Mouse (Mus musculus) layer of hippocampus, postnatal 14 days (tissue): ENCODE results near the gene Fabp7. TPM values are rescaled to one million over a fixed set of nuclear protein-coding genes. Genes with fewer than 3 reads are reported as not detected.

ENCODE experiments used
- DNase-seq, 2 experiments: peaks; one replicate each; pipeline ENCODE4 v3.0.0; 2021 to 2022; ENCODE audit warnings: low spot score in 2 of 2, mixed read lengths in 1 of 2
- total RNA-seq, 2 experiments: library from RNA; stranded (reverse); gene quantifications; 2 replicates each; pipeline ENCODE4 v1.2.3; 2021

The Fabp7 gene
- total RNA-seq, 2 experiments from 2014 or later, result 178 to 206 TPM

DNA sequence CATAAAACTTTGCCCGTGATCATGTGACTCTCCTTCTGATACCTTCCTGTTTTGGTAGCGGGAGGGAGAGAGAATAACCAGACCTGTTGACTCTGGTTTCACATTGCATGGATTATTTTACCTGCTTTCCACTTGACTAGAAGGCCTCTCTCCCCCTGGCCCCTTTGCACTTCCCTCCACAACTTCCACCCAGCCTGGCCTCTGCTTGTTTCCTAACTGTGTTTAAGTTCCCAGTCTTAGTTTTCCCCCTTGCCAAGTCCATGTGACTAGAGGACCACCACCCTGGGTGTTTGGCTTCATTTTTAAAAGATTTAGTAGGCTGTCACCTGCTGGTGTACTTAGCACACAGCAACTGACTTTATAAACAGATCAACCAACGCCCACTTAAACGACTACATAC, 11.4 kb downstream of the Fabp7 start:
- peak; percentile 16 to 28 for DNase-seq

DNA sequence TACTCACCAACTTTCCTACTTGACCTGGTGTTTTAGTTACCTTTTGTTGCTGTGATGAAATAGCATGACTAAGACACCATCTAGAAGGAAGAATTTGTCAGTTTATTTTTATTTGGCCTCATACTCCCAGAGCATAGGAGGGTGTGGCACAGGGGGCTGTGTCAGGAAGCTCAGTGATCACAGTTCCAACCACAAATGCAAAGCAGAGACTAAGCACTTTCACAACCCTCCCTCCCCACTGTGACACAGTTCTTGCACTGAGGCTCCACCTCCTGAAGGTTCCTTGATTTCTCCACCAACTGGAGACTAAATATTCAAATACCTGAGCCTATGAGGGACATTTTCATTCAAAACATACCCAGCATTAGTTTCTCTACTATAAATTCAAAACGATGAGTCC, 14.8 kb downstream of the Fabp7 start:
- DNase-seq, result no peak

DNA sequence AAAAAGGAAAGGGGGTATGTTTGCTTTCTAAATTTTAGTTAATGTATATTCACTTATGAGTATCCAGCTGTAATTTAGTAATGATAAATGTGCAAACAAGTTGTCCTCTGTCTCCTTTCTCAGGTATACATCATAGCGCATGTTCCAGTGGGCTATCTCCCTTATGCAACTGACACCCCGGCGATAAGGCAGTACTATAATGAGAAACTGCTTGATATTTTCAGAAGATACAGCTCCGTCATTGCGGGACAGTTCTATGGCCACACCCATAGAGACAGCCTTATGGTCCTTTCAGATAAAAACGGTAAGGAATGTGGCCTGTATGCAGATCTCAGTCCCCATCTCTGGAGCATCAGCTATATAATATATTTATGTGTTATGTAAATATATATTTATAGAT, 23.1 kb downstream of the Fabp7 start:
- DNase-seq, result no peak

DNA sequence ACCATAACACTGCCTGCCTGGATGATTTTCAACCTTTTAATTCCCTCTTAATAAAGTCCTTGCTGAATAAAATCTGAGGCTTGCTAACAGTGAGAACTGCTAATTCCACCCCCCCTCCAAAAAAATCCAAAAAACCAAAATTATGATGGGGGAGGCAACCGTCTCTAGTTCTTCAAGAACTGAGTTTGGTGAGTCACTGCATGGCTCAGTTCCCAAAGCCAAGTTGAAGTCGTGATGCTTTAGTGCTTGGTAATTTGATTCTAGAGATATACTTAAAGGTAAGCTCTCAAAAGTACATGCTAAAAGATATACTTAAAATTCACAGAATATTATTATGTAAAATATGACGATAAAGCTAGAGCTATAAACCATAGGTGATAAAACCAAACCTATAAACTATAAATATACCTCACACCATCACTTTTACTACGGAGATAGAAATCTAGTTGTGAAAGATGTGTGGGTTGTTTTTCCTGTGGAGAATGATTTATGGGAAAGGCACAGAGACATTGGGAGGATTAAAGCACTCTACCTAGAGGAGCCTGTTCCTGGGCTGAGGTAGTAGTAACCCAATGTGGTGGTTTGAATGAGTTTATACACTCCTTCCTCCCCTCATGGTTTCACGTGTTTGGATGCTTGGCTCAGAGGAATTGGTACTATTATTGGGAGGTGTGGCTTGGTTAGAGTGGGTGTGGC, 27.6 kb downstream of the Fabp7 start:
- DNase-seq, result no peak

DNA sequence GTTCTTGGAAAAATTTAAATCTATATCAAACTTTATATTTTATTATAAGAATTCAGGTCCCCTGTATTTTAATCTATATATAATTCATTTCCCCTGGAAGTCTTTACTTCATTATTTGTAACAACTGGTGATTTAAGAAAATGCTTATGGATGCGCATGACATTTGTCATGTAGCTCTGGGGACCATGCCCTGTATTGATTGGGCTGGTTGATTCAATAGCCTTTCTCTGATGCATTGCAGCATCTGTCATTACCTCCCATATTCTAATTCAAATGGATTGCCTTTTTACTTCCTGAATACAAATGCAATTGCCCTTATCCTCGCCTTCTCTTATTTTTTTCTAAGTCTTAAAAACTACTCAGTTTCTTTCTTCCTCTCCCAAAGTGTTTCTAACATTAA, 29.6 kb downstream of the Fabp7 start:
- DNase-seq, result no peak

DNA sequence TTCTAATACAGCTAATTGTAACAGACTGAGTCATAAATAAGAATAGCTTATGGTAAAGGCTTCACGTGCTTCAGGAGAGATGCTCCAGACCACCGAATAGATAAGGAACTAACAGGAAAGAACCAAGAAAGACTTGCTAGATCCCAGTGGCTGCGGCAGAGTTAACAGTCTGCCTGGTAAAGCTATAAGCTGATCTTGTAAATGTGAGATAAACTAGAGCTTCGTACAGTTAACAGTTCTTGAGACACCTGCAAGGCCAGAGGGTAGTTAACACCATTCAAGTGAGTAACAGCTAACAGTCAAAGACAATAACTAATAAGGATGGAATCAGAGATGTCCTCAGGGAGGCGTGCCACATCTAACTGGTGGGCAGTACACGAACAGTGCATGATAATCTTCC, 31.2 kb downstream of the Fabp7 start:
- DNase-seq, result no peak

DNA sequence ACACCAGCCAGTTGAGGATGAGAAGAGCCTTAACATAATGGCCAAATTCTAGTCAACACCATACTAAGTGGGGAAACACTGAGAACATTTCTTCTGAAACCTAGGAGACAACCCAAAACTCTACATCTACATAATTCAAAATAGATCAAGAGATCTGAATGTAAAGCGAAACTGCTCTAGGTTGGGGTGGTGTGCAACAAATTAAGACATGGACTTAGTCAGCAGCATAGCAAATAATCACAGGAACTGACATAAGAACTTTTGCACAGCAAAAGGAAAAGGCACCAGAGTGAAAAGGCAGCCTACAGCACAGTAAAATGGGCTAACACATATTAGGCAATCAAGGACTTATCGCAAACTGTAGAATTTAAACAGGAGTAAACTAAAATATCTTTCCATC, 34.5 kb downstream of the Fabp7 start:
- no peak for DNase-seq

DNA sequence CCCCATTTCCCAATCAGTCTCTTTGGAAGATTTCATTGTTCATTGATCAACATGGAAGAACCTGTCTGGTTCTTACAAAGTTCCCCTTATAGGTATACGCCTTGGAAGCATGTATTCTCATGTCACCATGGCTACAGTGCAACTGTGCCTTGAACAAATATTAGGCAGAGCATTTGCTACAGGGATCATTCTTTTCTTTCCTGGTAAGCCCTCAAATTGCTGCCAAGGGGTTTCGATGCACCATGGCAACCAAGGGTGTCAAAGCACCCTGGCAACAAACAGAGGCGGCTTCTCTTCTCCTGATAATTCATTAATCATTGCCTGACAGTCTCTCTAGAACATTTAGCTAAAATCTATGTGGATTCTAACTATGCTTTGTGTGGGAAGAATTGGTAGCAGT, 37.8 kb downstream of the Fabp7 start:
- DNase-seq, result peak; percentile 43 to 82

DNA sequence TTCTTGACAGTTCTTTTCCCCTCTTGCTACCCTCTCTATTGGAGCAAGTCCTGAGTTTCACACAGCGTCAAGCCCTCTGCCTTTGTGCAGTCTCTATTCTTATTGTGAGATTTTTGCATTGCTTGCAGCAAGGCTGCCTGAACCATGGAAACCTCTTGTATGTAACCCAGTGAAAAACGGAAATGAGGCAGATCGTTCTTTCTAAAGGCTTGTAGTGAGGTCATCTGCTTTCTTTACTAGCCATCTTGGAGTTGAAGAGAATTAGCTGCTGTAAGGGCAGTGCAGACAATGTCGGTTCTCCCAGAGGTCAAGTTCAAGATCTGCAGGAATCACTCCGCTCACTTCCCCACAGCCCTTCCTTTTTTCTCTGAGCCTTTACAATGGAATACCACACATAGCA, 44.0 kb downstream of the Fabp7 start:
- peak in 1 of 2 experiments; percentile 26 for DNase-seq

DNA sequence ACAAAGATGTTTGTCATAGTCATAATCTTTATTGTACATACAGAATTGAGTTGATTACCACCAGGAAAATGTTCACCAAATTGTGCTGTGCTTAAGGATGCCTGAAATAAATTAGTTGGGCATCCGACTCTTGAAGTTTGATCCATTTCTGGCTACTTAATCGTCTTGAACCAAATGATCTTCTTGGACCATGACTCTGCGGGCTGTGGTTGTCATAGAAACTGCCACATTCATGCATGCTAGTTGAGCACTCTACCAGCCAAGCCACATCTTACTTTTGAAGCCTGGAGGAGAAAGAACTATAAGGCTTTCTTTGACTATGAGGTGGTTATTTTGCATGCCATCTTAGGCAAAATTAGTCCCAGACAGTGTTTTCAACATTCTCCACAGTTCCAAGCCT, 44.9 kb downstream of the Fabp7 start:
- DNase-seq, result no peak

DNA sequence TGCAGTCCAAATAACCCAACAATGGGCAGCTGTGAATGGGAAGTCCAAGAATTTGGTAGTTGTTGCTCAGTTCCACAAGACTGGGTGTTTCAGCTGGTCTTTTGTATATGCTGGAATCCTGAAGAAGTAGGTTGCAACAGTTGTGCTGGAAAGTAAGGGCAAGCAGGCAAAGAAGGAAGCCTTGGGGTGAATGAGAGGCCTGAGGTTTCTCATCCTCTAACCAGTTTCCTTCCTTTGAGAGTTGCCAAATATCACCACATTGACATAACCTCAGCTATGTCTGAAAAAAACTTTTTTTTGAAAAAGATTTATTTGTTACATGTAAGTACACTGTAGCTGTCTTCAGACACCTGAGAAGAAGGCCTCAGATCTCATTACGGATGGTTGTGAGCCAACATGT, 50.4 kb downstream of the Fabp7 start:
- no peak for DNase-seq

DNA sequence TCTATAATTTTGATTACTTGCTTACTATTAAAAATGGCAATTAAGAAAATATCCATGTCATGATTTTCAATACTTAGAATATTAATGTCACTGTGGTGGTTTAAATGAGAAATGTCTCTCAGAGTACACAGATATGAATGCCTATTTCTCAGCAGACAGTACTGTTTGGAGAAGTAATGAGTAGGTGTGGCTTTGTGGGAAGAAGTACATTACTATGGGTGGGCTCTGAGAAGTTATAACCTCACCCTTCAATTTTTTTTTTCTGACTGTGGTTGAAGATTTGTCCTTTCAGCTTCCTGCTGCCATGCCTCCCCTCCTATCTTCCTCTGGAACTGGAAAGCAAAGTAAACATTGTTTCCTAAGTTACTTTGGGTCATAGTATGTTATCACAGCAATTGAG, 51.3 kb downstream of the Fabp7 start:
- no peak for DNase-seq

Other genes starting within 250 kb of the Fabp7 start
- 10 to 100 TPM in 1 of 2 experiments, 1 to 10 TPM in 1; 7.6 to 10.5 TPM for gene Pkib, start 152.9 kb upstream of the Fabp7 start, total RNA-seq
- 10 to 100 TPM; 31.2 to 32.6 TPM for gene Smpdl3a, start 9.5 kb downstream of the Fabp7 start, total RNA-seq